Mouse (Mus musculus): ENCODE results near the gene Hp.

Hp gene

GRCm38 (mm10) chr8:109551663-109552062, 27.3 kb downstream of the Hp start:
- DNase-seq, result peak in 1 of 2 experiments; percentile 54

GRCm38 (mm10) chr8:109544049-109544448, 34.9 kb downstream of the Hp start:
- no peak for DNase-seq

- DNase-seq, result no peak
Measured at GRCm38 (mm10) chr8:109542748-109543519, 36.0 kb downstream of the Hp start.

GRCm38 (mm10) chr8:109542165-109542564, 36.8 kb downstream of the Hp start:
- no peak for DNase-seq

- peak; percentile 62 to 88 for DNase-seq
Measured at GRCm38 (mm10) chr8:109536703-109537102, 42.3 kb downstream of the Hp start.

- peak; percentile 18 to 66 for DNase-seq
Measured at GRCm38 (mm10) chr8:109535140-109535990, 43.6 kb downstream of the Hp start.

Data from kidney, postnatal 36 days (tissue).